Mouse (Mus musculus) forebrain, embryonic 11.5 days (tissue): ENCODE data around the gene Npdc1. TPM values are rescaled to one million over a fixed set of nuclear protein-coding genes. Genes with fewer than 3 reads are reported as not detected.

Source experiments
- ATAC-seq: fragments of 200-750 bp; cut with Nextera tagmentation; replicated peaks from 2 replicates; pipeline ENCODE4 v1.8.0; 2017; ENCODE audit warnings: moderate TSS enrichment; ENCODE audit not compliant: low FRiP score
- DNase-seq: peaks from one replicate; pipeline ENCODE4 v3.0.0-alpha.2; 2017; ENCODE audit warnings: low spot score
- H3K27ac ChIP-seq: fragments of 300-500 bp; sonication (generic); 2 replicates; pipeline ENCODE4 v1.5.1; 2014; ENCODE audit warnings: low read depth, low read length
- H3K27me3 ChIP-seq: fragments of 300-500 bp; sonication (generic); 2 replicates; pipeline ENCODE4 v1.6.1; 2014; ENCODE audit warnings: mild to moderate bottlenecking, low read length, mixed read lengths; ENCODE audit not compliant: control insufficient read depth, insufficient read depth
- H3K36me3 ChIP-seq: fragments of 300-500 bp; sonication (generic); 2 replicates; pipeline ENCODE4 v1.6.1; 2014; ENCODE audit warnings: mild to moderate bottlenecking, low read length, moderate library complexity, mixed read lengths; ENCODE audit not compliant: control insufficient read depth, insufficient read depth
- H3K4me1 ChIP-seq: fragments of 300-500 bp; sonication (generic); replicated peaks from 2 replicates; pipeline ENCODE4 v1.6.1; 2014; ENCODE audit warnings: low read length, mixed read lengths; ENCODE audit not compliant: control insufficient read depth, insufficient read depth
- H3K4me2 ChIP-seq: fragments of 300-500 bp; sonication (generic); 2 replicates; pipeline ENCODE4 v1.6.1; 2014; ENCODE audit warnings: low read depth, mild to moderate bottlenecking, low read length, moderate library complexity, mixed read lengths; ENCODE audit not compliant: severe bottlenecking
- H3K4me3 ChIP-seq: fragments of 300-500 bp; sonication (generic); 2 replicates; pipeline ENCODE4 v1.5.1; 2014; ENCODE audit warnings: low read depth, low read length
- H3K9ac ChIP-seq: fragments of 300-500 bp; sonication (generic); 2 replicates; pipeline ENCODE4 v1.6.1; 2014; ENCODE audit warnings: low read length
- H3K9me3 ChIP-seq: fragments of 300-500 bp; sonication (generic); 2 replicates; pipeline ENCODE4 v1.6.1; 2016; ENCODE audit warnings: low read length, mixed read lengths; ENCODE audit not compliant: control insufficient read depth
- WGBS: fragments of 180-500 bp; shearing (Covaris S2); extraction: QIAGEN DNeasy Blood & Tissue Kit; methylation state at CpG from one replicate; pipeline ENCODE4 v1.1.7; 2014; 5-methylcytosine and 5-hydroxymethylcytosine counted together
- polyA plus RNA-seq: library from polyadenylated mRNA; unstranded; fragments of >200 nt; fragmentation: Nextera tagmentation; extraction: Ambion mirVana; gene quantifications from 2 replicates; pipeline ENCODE4 v1.2.1, GENCODE M21; 2014

Gene Npdc1
- polyA plus RNA-seq, 1 experiment from 2014 or later = 120 TPM

DNA sequence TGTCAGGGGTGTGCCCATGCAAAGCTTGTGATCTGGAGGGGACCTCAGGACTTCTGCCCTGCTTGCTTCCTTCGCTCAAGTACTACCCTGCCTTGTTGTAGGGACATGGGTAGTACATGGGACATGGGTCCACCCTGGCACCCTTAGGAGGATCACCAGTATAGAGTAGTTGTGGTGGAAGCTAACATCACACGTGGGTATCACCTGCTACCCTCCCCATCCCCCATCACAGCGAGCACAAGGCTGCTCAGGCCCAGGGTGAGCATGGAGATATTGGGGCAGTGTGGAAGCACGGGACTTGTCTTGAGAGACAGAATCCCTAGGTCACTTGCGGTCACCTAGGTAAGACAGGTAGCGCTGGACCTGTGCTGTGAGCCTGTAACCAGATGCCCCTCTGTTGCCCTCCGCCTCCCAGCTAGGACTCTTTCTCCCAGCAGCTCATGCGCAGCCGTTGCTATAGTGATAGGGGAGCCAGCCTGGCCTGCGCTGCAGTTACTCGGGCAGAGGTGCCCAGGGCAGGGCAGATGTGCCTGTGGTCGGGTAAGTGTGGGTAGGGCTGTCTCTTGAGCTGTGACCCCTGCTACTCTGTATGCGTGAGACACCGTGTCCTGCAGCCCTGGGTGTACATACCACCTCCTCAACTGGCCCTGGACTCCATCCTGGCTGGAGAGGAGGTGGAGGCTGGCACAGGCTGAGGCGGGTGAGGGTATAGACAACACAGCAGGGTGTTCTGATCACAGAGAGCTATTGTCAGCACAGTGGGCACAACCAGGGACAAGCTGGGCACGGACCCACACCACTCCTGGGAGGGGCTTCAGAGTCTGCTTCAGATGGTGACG, 31.5 kb downstream of the Npdc1 start:
- Histone ChIP-seq H3K4me2 (no peak overlapping the region), H3K9ac (no peak overlapping the region), H3K4me1 (0 out of 2 replicates have a peak, but pooled peaks cover 6% of the 10 kb centered on the region), H3K4me3 (no peak overlapping the region), H3K36me3 (no peaks in the 10 kb centered on the region), H3K27ac (no peak overlapping the region), H3K9me3 (no peaks in the 10 kb centered on the region), H3K27me3 (no peaks in the 10 kb centered on the region; the same call in 1 of the 2 replicates)
- no peak for DNase-seq
- WGBS = 67% methylated on average over 17 of the region's 17 CpGs
- ATAC-seq = no peak

DNA sequence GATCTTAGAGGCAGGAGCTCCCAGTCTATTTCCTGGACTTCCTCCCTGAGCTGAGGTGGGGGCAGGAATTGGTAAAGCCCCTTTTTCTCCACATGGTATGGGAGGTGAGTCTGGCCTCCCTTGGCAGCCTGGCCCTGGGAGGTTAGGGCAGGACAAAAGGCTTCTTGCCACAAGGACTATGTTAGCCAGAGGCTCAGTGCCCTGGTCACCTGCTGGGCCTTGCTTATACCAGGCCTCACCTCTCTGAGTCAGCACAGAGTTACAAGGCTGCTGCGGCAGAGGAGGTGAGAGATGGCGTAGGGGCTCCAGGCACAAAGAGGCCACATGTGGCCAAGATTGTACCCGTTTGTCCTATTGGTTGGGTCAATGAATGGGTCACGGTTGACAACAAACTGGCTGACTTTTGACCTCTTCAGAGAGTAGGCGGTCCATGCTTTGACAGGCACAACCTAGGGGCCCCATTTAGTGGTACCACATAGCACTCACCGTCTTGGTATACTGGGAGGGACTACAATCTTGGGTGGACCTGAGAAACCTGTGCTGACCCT, 32.2 kb downstream of the Npdc1 start:
- 0 out of 2 replicates have a peak, but pooled peaks cover 6% of the 10 kb centered on the region for H3K4me1 ChIP-seq
- H3K27me3 ChIP-seq = no peaks in the 10 kb centered on the region; the same call in 1 of the 2 replicates
- H3K9me3 ChIP-seq = no peaks in the 10 kb centered on the region
- DNase-seq (no peak), ATAC-seq (no peak)
- no peak overlapping the region for H3K9ac ChIP-seq
- H3K4me3 ChIP-seq = no peak overlapping the region
- 62% methylated on average over 6 of the region's 6 CpGs for WGBS
- H3K36me3 ChIP-seq = no peaks in the 10 kb centered on the region
- no peak overlapping the region for H3K27ac ChIP-seq
- H3K4me2 ChIP-seq = no peak overlapping the region

DNA sequence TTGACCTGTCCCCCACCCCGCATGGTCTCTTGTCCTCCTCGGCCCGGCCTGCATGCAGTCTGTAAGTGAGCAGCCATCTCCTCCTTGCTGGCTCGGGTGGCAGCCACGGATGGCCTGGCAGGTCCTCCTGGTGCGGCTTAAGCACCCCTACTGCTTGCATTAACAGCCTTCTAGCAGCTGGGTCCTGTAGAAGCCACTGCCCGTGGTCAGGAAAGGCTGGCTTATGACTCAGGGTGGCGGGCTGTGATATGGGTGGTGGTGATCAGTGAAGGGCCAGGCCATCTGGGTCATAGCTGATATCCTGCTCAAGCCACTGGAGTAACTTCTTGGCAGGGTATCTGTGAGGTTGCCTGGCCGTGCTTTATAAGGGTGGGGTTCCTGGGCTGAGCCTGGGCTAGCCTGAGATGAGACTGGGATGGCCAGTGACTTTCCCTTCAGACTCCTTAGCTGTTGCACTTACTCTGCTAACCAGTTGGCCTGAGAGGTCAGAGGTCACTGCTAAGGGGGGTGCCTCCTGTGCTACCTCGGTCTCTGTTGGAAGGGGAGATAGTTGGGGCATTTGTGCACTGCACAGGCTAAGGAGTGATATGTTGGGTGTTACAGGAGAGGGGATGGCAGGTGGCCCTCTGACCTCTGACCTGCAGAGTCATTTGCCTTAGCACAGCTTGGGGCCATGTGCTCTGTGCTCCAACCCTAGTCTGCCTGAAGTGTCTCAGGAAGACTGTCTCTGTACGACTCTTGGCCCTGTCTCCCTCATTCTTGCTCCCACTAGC, 33.4 kb downstream of the Npdc1 start:
- no peak overlapping the region for H3K4me3 ChIP-seq
- H3K4me2 ChIP-seq = no peak overlapping the region
- 82% methylated on average over 11 of the region's 11 CpGs for WGBS
- no peak overlapping the region for H3K9ac ChIP-seq
- no peaks in the 10 kb centered on the region; the same call in 1 of the 2 replicates for H3K27me3 ChIP-seq
- no peak for DNase-seq
- H3K27ac ChIP-seq = no peak overlapping the region
- no peaks in the 10 kb centered on the region for H3K9me3 ChIP-seq
- ATAC-seq = no peak
- H3K4me1 ChIP-seq = 0 out of 2 replicates have a peak, but pooled peaks cover 6% of the 10 kb centered on the region
- H3K36me3 ChIP-seq = no peaks in the 10 kb centered on the region

DNA sequence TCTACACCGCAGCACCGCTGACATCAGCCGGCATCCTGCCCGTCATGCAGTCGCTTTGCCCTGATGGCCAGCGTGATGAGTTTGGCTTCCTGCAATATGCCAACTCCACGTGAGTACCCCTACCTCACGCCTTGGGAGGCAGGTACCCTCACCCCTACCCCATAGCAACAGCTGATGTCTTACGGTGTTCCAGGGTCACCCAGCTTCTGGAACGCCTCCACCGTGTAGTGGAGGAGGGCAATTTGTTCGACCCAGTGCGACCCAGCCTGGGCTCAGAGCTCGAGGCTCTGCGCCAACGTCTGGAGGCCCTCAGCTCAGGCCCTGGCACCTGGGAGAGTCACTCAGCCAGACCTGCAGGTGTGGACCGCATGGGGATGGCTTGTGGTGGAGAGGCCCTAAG, 34.0 kb downstream of the Npdc1 start:
- ATAC-seq (no peak), DNase-seq (no peak)
- Histone ChIP-seq H3K27ac (no peak overlapping the region), H3K36me3 (no peaks in the 10 kb centered on the region), H3K4me2 (no peak overlapping the region), H3K4me1 (0 out of 2 replicates have a peak, but pooled peaks cover 5% of the 10 kb centered on the region), H3K27me3 (no peaks in the 10 kb centered on the region; the same call in 1 of the 2 replicates), H3K9me3 (no peaks in the 10 kb centered on the region), H3K4me3 (no peak overlapping the region), H3K9ac (no peak overlapping the region)
- WGBS = 90% methylated on average over 17 of the region's 17 CpGs

DNA sequence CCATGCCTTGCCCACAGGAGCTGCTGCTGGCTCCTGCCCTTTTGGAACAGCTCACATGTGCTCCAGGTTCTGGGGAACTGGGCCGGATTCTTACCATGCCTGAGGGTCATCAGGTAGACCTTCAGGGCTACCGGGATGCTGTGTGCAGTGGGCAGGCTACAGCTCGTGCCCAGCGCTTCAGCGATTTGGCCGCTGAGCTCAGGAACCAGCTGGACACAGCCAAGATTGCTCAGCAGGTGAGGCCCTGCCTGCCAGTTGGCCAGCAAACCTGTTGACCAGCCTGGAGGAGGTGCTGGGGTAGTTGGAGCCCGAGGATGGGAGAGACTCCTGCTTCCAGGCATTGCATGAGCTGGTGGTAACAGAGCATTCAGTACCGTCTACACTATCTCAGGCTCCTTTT, 35.1 kb downstream of the Npdc1 start:
- Histone ChIP-seq H3K4me1 (0 out of 2 replicates have a peak, but pooled peaks cover 3% of the 10 kb centered on the region), H3K27me3 (no peaks in the 10 kb centered on the region; the same call in 1 of the 2 replicates), H3K4me3 (no peak overlapping the region), H3K36me3 (no peaks in the 10 kb centered on the region), H3K27ac (no peak overlapping the region), H3K9ac (no peak overlapping the region), H3K9me3 (no peaks in the 10 kb centered on the region), H3K4me2 (no peak overlapping the region)
- no peak for DNase-seq
- ATAC-seq = no peak
- 87% methylated on average over 8 of the region's 8 CpGs for WGBS

DNA sequence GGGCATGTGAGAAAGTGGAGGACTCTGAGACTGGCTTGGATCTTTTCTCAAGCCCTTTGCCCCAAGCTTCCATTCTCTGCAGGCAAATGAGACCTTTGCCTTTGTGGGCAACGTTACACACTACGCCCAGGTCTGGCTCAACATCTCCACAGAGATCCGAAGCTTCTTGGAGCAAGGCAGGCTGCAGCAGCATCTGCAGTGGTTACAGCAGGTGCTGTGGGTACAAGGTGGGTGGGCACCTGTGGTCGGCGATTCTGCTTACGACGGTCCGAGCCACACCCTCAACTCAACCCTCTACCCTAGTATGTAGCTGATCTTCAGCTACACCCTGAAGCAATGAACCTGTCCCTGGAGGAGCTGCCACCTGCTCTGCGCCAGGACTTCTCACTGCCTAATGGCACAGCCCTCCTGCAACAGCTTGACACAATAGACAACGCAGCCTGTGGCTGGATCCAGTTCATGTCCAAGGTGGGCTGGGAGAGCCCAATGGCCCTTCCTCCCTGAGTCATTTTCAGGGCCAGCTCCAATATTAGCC, 37.2 kb downstream of the Npdc1 start:
- H3K9ac ChIP-seq = no peak overlapping the region
- H3K9me3 ChIP-seq = no peaks in the 10 kb centered on the region
- ATAC-seq = no peak
- no peak for DNase-seq
- H3K27me3 ChIP-seq = no peaks in the 10 kb centered on the region
- H3K27ac ChIP-seq = no peak overlapping the region
- 93% methylated on average over 10 of the region's 10 CpGs for WGBS
- no peak overlapping the region for H3K4me2 ChIP-seq
- H3K4me1 ChIP-seq = no peaks in the 10 kb centered on the region
- H3K4me3 ChIP-seq = no peak overlapping the region
- no peaks in the 10 kb centered on the region for H3K36me3 ChIP-seq

DNA sequence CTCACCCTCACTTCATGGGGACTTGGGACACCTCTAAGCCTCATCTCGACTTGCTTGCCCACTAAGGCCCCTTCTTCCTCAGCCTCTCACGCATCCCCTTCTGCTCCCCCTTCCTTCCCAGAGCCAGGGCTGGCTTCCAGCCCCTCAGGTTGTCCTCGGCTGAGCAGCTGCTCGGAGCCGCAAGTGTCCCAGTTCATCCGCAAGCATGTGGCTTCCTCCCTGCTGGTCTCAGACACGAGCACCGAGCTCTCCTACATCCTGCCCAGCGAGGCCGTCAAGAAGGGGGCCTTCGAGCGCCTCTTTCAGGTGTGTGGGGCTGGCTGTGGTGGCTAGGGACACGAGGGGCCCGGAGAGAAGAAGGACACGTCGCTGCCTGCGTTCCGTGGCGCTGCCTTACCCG, 41.9 kb downstream of the Npdc1 start:
- Histone ChIP-seq H3K4me2 (no peak overlapping the region), H3K27ac (no peak overlapping the region), H3K4me1 (no peaks in the 10 kb centered on the region), H3K36me3 (no peaks in the 10 kb centered on the region; the same call in 1 of the 2 replicates), H3K9ac (no peak overlapping the region), H3K9me3 (no peaks in the 10 kb centered on the region), H3K4me3 (no peak overlapping the region), H3K27me3 (no peaks in the 10 kb centered on the region)
- DNase-seq (no peak), ATAC-seq (no peak)
- 90% methylated on average over 20 of the region's 20 CpGs for WGBS

DNA sequence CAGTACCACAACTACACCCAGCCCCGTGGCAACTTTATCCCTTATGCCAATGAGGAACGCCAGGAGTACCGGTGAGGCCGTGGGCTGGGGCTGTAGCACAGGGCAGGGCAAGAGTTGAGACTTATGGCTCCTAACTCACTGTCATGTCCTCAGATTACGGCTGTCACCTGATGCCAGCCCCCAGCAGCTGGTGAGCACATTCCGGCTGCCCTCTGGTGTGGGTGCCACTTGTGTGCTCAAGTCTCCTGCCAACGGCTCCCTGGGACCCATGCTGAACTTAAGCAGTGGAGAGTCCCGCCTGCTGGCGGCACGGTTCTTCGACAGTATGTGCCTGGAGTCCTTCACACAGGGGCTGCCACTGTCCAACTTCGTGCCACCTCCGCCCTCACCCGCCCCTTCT, 43.5 kb downstream of the Npdc1 start:
- Histone ChIP-seq H3K4me3 (no peak overlapping the region), H3K4me1 (no peaks in the 10 kb centered on the region), H3K36me3 (no peaks in the 10 kb centered on the region; the same call in 1 of the 2 replicates), H3K27me3 (no peaks in the 10 kb centered on the region), H3K27ac (no peak overlapping the region), H3K4me2 (no peak overlapping the region), H3K9ac (no peak overlapping the region), H3K9me3 (no peaks in the 10 kb centered on the region)
- DNase-seq = no peak
- no peak for ATAC-seq
- WGBS = 92% methylated on average over 14 of the region's 14 CpGs
